Mouse (Mus musculus): ENCODE data around the gene Ino80e. TPM values are rescaled to one million over a fixed set of nuclear protein-coding genes. Genes with fewer than 3 reads are reported as not detected.
A peak's percentile ranks its signal among the peaks of the same experiment; 100 is the strongest.

The Ino80e gene
- polyA plus RNA-seq, 1 experiment from 2014 or later = 92.0 TPM

DNA sequence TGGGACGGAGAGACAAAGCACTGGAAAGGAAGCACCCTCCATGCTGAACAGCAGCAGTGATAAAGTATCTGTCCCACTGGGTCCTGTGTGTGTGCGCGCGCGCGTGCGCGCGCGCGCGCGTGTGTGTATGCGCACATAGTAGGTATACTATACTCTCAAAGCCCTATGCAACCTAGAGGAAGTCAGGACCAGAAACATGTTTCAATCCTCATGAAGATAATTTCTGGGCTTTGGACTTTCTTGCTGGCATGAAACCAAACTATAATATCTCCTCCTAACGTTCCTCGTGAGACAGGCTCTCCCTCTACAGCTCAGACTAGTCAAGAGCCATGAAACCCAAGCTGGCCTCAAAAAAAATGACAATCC lies 61.1 kb downstream of the Ino80e start:
- DNase-seq (ENCODE audit: low spot score) = no peak
- no peak overlapping the region for H3K4me3 ChIP-seq
- H3K36me3 ChIP-seq = peaks cover 45% of the 10 kb centered on the region
- WGBS = 94% methylated on average over 16 of the region's 16 CpGs
- peak overlapping the region; percentile 99 for H3K27ac ChIP-seq
- H3K9me3 ChIP-seq = no peaks in the 10 kb centered on the region
- H3K4me1 ChIP-seq = peaks cover 37% of the 10 kb centered on the region
- no peaks in the 10 kb centered on the region for H3K27me3 ChIP-seq (ENCODE audit: insufficient read depth, poor library complexity, severe bottlenecking)

Other genes starting within 250 kb of the Ino80e start
- gene Nupr1, start 231.5 kb downstream of the Ino80e start, polyA plus RNA-seq (2016; fragmentation: Nextera tagmentation; extraction: Ambion mirVana) = 0.75 and 1.2 TPM in 2 replicates
- 36.6 and 44.3 TPM in 2 replicates for gene Sgf29, start 213.1 kb downstream of the Ino80e start, polyA plus RNA-seq (2016; fragmentation: Nextera tagmentation; extraction: Ambion mirVana)
- 0.34 and 0.94 TPM in 2 replicates for gene Sult1a1, start 185.9 kb downstream of the Ino80e start, polyA plus RNA-seq (2016; fragmentation: Nextera tagmentation; extraction: Ambion mirVana)
- 135 and 159 TPM in 2 replicates for gene Bola2, start 167.0 kb downstream of the Ino80e start, polyA plus RNA-seq (2016; fragmentation: Nextera tagmentation; extraction: Ambion mirVana)
- 6.9 and 8.8 TPM in 2 replicates for gene Slx1b, start 166.6 kb downstream of the Ino80e start, polyA plus RNA-seq (2016; fragmentation: Nextera tagmentation; extraction: Ambion mirVana)
- 10.0 and 21.7 TPM in 2 replicates for gene Coro1a, start 154.6 kb downstream of the Ino80e start, polyA plus RNA-seq (2016; fragmentation: Nextera tagmentation; extraction: Ambion mirVana)
- 59.6 and 69.8 TPM in 2 replicates for gene Mapk3, start 102.8 kb downstream of the Ino80e start, polyA plus RNA-seq (2016; fragmentation: Nextera tagmentation; extraction: Ambion mirVana)
- gene Gdpd3, start 96.0 kb downstream of the Ino80e start, polyA plus RNA-seq (2016; fragmentation: Nextera tagmentation; extraction: Ambion mirVana) = 1.3 and 1.5 TPM in 2 replicates
- gene Ypel3, start 85.4 kb downstream of the Ino80e start, polyA plus RNA-seq (2016; fragmentation: Nextera tagmentation; extraction: Ambion mirVana) = 43.4 and 66.0 TPM in 2 replicates
- gene Tbx6, start 80.9 kb downstream of the Ino80e start, polyA plus RNA-seq (2016; fragmentation: Nextera tagmentation; extraction: Ambion mirVana) = 0.23 and 0.53 TPM in 2 replicates
- 233 and 325 TPM in 2 replicates for gene Ppp4c, start 69.9 kb downstream of the Ino80e start, polyA plus RNA-seq (2016; fragmentation: Nextera tagmentation; extraction: Ambion mirVana)
- gene Fam57b, start 64.7 kb downstream of the Ino80e start, polyA plus RNA-seq (2016; fragmentation: Nextera tagmentation; extraction: Ambion mirVana) = 0.06 and 0.38 TPM in 2 replicates
- gene 4930451I11Rik, start 30.7 kb downstream of the Ino80e start, polyA plus RNA-seq (2016; fragmentation: Nextera tagmentation; extraction: Ambion mirVana) = not detected in 2 replicates
- 0.28 and 0.64 TPM in 2 replicates for gene Doc2a, start 15.0 kb downstream of the Ino80e start, polyA plus RNA-seq (2016; fragmentation: Nextera tagmentation; extraction: Ambion mirVana)
- 31.1 and 35.0 TPM in 2 replicates for gene Hirip3, start 405 bp downstream of the Ino80e start, polyA plus RNA-seq (2016; fragmentation: Nextera tagmentation; extraction: Ambion mirVana)
- gene Taok2, start 22.3 kb upstream of the Ino80e start, polyA plus RNA-seq (2016; fragmentation: Nextera tagmentation; extraction: Ambion mirVana) = 33.2 and 39.2 TPM in 2 replicates
- 18.6 and 20.7 TPM in 2 replicates for gene Tmem219, start 60.5 kb upstream of the Ino80e start, polyA plus RNA-seq (2016; fragmentation: Nextera tagmentation; extraction: Ambion mirVana)
- 15.5 and 21.3 TPM in 2 replicates for gene Kctd13, start 66.5 kb upstream of the Ino80e start, polyA plus RNA-seq (2016; fragmentation: Nextera tagmentation; extraction: Ambion mirVana)
- gene Asphd1, start 87.2 kb upstream of the Ino80e start, polyA plus RNA-seq (2016; fragmentation: Nextera tagmentation; extraction: Ambion mirVana) = not detected in 2 replicates
- gene Sez6l2, start 88.2 kb upstream of the Ino80e start, polyA plus RNA-seq (2016; fragmentation: Nextera tagmentation; extraction: Ambion mirVana) = 0.15 and 0.35 TPM in 2 replicates
- gene Cdipt, start 113.5 kb upstream of the Ino80e start, polyA plus RNA-seq (2016; fragmentation: Nextera tagmentation; extraction: Ambion mirVana) = 87.4 and 89.3 TPM in 2 replicates
- gene Cdiptos, start 113.7 kb upstream of the Ino80e start, polyA plus RNA-seq (2016; fragmentation: Nextera tagmentation; extraction: Ambion mirVana) = 1.3 and 1.5 TPM in 2 replicates
- gene Mvp, start 152.2 kb upstream of the Ino80e start, polyA plus RNA-seq (2016; fragmentation: Nextera tagmentation; extraction: Ambion mirVana) = 8.4 and 9.9 TPM in 2 replicates
- 0.41 TPM in 1 of 2 replicates, not detected in the other for gene Pagr1b, start 154.1 kb upstream of the Ino80e start, polyA plus RNA-seq (2016; fragmentation: Nextera tagmentation; extraction: Ambion mirVana)
- 64.1 and 99.6 TPM in 2 replicates for gene Pagr1a, start 155.0 kb upstream of the Ino80e start, polyA plus RNA-seq (2016; fragmentation: Nextera tagmentation; extraction: Ambion mirVana)
- gene Gm42742, start 158.7 kb upstream of the Ino80e start, polyA plus RNA-seq (2016; fragmentation: Nextera tagmentation; extraction: Ambion mirVana) = 20.6 and 46.6 TPM in 2 replicates
- 2.4 and 3.2 TPM in 2 replicates for gene Prrt2, start 158.8 kb upstream of the Ino80e start, polyA plus RNA-seq (2016; fragmentation: Nextera tagmentation; extraction: Ambion mirVana)
- gene Maz, start 164.7 kb upstream of the Ino80e start, polyA plus RNA-seq (2016; fragmentation: Nextera tagmentation; extraction: Ambion mirVana) = 41.5 and 66.9 TPM in 2 replicates
- gene Kif22, start 180.1 kb upstream of the Ino80e start, polyA plus RNA-seq (2016; fragmentation: Nextera tagmentation; extraction: Ambion mirVana) = 110 and 145 TPM in 2 replicates
- gene Zg16, start 225.0 kb upstream of the Ino80e start, polyA plus RNA-seq (2016; fragmentation: Nextera tagmentation; extraction: Ambion mirVana) = not detected in 2 replicates
- 0.73 and 1.0 TPM in 2 replicates for gene AI467606, start 229.0 kb upstream of the Ino80e start, polyA plus RNA-seq (2016; fragmentation: Nextera tagmentation; extraction: Ambion mirVana)